Mouse (Mus musculus) NIH3T3 (cell line): Measurements from ENCODE around the gene Rora.

Experiments
- DNase-seq: peaks from one replicate; pipeline ENCODE4 v3.0.0-alpha.2; 2012; ENCODE audit warnings: low read depth

Rora gene

DNA sequence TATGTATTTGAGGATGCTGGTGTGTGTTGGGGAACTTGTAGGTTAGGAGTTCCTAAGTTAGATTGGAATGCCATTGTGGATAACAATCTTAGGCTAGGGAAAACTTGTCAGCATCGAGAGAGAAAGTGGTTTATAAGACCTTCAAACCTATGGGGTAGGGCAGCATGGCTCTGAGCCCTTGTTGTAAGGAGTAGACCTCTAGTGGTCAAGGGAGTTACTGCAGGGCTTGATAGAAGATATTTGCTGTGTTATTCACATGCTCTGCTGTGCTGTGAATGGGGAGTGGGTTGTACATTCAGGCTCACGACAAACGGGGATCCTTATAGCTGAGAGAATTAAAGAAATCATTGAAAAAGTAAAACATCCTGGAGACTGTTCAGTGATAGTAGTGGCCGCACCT lies 35.8 kb downstream of the Rora start:
- DNase-seq: peak; percentile 69

- no peak for DNase-seq
Observed at GRCm38 (mm10) chr9:68694889-68695495, 41.4 kb downstream of the Rora start.

DNA sequence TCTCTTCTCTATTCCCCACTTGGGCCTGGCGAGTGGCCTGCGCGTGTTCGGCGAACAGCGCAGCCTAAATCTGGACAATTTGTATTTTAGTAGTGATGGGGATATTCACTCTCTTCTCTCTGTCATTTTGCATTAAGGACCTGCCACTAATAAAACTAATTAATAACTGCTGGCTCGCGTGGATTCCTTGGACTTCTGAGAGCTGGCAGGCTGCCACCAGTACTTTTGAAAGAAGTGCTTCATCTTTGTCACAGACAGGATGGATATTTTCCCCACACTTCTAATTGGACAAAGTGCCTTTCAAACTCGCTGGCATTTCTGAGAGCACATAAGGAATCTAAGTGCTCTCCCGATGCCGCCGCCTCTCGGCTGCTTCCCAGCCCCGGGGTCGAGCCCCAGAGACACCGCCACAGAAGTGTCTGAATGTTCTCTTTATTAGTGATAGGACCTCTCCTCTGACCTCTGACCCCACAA lies 41.9 kb downstream of the Rora start:
- DNase-seq: no peak

- no peak for DNase-seq
Observed at GRCm38 (mm10) chr9:68696425-68696956, 42.9 kb downstream of the Rora start.

DNA sequence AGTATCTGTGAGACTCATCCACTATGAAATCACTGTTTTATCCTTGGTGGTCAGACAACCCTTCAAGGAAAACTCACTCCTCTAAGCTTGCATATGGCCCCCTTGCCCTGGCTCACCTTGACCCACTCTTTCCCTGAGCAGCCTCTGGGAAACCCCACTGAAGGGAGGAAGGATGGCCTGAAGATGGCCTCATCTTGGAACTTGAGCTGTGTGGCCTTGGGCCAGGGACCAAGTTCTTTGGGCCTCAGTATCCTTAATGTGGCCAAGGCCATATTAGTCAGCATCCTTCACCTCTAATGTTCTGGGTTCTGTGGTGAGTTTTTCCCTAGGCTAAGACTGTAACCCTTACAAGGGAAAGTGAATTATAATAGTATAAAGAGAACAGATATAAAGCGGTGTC lies 45.8 kb downstream of the Rora start:
- no peak for DNase-seq

DNA sequence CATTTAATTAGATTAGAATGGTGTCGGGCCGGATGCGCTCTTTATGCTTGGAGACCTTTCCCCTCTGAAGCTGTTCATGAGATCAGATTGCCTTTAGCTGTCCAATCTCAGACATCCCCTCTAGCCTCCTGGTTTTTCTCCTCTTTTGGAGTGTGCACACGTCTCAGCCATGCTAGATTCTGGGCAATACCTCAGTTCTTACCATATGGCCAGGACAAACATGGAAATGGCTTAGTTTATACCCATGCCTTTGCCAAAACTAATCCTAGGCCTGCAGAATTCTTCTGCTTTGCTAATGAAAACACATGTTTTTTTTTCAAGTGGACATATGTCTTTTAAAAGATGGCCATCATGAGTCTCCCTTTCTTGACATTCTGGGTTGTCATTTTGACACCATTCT lies 46.3 kb downstream of the Rora start:
- DNase-seq: no peak

DNA sequence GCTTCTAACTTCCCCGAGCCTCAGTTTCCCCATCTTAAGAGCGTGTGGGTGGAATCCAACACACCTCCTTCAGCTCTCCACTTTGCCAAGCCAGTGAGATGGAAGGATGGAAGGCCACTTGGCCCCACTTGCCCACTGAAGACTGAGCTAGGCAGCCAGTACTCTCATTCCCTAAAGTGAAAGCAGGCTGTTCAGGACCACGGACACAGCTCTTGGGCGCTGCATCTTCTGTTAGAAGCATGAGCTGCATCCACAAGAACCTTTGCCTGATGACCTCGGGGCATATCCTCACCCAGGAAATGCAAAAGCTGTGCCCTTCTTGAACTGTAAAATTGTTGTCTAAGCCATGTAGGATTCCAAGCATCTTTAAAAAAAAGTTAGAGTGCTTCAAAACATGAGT lies 54.0 kb downstream of the Rora start:
- no peak for DNase-seq

DNA sequence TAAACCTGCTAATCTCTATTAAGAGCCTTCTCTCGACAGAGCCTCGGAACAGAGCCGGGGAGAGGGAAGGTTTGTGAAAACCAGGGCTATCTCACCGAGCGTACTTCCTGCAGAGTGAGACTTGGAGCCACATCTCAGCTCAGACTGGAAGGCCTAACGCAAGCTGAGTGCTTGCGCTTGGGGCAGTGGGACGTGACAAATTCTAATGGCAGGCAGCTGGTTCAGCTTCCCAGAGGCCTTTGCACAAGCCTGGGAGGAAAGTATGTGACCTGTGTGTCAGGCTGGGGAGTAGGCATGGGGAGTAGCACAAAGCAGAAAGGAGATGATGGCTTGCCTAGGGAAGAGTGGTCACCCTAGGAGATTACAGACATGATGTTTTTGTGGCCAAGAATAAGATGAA lies 55.6 kb downstream of the Rora start:
- DNase-seq: no peak

DNA sequence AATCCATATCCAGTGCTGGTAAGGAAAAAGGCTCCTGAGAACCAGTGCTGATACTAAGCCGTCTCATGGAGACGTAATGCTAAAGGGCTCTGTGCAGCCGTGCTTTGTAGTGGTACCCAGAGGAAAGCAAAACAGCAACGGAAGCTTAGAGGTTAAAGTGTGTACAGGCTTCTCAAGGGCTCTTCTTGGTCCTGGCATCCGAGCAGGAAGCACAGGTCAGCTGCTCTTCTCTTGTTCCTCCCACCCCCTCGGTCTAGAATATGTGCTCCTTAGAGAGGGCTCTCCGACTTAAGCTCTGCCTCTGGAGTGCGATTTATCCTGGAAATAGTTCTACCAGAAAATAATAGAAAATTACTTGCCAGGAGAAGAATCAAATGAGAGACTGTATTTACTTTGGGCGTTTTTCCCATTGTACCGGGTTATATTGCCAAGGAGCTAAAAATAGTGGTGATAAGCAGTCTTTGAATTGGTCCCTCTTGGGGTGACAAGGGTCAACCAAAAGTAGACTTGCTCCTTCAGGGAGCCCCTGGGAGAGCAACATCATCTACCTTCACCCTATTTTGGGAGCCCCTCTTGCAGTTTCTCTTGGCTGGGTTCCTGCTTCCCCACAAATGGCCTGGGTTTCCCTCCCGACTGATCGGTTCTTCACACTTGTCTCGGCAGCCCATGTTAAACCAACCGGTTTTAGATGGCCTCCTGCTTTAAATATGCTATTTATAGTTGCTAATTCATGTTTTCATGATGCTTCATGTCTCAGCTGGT lies 57.5 kb downstream of the Rora start:
- DNase-seq: no peak

DNA sequence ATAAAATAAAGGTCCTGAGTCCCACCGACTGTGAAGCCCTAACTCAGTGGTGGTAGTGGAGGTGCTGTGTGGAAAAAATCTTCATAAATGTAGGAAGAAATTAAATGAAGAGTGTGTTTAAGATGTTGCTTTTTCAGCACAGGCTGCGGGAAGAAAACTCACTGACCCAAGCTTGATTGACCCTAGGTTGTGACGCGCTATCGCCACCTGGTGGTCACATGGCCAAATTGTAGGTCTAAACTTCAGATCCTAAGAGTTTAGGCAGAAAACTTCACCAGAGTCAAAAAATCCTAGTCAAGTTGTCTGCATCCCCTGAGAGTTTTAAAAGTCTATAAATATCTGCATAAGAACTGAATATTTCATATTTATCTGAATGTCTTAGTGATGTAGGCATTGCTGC lies 63.4 kb downstream of the Rora start:
- peak; percentile 48 for DNase-seq

- no peak for DNase-seq
Observed at GRCm38 (mm10) chr9:68718427-68718826, 64.8 kb downstream of the Rora start.

DNA sequence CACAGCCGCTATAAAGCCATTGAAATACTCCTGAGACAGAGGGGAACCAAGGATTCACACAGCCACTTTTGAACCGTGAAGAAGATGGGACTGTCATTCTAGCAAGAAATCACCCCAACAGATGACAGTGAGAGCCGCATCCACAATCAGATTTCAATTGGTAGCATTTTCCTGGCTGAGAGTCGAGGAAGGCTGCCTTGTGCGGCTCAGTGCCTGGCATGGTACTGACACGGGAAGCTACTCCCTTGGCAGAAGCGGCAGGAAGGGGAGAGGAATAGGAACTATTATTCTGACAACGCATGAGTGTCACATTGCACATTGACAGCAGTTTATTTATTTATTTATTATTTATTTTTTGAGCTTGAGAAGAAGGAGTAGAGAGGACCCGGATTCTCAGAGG lies 65.7 kb downstream of the Rora start:
- DNase-seq: no peak

GRCm38 (mm10) chr9:68724636-68725285 lies 71.2 kb downstream of the Rora start:
- no peak for DNase-seq

GRCm38 (mm10) chr9:68727166-68727855 lies 73.7 kb downstream of the Rora start:
- DNase-seq: no peak

- peak; percentile 3 for DNase-seq
Observed at GRCm38 (mm10) chr9:68731438-68731837, 77.9 kb downstream of the Rora start.

DNA sequence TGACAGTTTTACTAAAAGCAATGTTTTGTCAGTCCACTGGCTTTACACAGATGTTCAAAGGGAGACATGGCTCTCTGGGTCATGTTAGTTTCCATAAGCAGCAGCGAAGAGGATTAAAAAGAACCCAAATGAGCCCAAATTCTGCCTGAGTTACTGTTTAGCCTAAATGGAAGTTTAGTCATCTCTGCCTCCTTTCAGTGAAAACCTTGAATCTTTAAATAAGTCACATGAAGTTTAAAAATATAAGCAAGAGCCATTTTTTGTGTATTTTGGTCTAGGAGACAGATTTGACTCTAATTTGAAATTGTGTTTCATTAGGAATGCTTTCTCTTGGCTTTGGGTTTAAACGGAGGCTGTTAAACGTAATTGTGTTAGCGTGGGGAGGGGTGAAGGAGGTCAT lies 79.3 kb downstream of the Rora start:
- no peak for DNase-seq

DNA sequence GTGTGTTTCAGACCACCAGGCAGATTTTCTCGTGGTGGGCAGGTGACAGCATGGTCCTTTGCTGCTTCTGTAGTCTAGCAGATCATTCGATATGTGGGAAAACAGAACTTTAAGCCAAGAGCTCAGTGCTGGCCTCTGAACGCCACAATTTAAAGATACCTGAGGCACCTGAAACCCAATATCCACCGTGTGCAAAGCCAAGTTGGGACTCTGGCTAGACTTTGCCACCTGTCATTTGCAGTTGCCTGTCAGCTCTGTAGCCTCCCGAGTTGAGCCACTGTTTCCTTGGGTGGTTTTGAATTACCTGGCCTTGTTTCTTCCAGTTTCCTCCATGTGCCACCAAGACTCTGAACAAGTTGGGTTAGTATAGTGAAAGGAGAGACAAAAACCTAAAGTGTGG lies 82.3 kb downstream of the Rora start:
- DNase-seq: no peak

GRCm38 (mm10) chr9:68737197-68737736 lies 83.7 kb downstream of the Rora start:
- no peak for DNase-seq

DNA sequence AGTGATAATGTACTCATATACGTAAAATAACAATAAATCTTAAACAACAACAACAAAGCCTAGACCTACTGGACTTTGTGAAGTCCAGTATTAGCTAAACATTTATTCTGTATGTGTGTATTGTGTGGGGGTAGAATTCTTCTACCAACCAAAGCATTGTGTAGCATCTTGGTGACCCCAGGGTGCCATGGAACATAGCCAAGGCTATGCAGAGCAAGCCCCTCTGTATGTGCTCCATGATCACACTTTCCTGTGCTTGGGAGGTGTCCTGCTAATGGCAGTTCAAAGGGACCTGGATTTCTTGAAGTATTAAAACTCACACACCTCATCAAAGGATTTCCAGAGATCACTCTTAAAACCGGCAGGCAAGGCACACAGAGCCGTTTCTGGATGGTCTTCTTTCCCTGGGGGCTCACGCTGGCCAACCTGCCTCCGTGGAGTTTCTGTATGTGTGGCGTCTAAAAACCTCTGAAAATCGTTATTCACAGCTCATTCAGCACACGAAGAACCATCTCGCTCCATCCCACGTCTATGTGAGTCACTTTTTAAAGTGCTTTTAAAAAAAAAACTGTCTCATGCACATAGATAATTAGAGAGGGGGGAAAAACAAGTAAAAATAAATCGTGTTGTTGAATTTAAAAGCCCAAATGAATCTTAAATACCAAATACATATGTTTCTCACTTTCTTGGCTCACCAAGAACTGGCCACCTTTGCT lies 92.5 kb downstream of the Rora start:
- DNase-seq: no peak

DNA sequence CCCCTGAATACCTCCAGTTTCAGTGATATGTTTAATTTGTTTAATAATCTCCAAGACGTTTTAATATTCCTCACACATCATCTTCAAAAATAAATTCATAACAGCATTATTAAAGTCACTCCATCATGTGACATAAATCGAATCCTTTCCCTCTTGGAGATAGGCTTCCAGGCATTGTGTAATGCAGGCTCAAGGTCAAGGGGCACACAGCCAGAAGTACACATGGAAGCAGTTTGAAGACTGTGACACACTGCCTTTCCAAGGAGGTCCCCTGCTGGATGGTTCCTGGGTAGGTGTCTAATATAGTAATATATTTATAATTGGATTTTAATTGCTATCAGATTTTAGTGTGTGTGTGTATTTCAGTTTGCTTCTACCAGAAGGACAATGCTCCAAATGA lies 103.4 kb downstream of the Rora start:
- no peak for DNase-seq

DNA sequence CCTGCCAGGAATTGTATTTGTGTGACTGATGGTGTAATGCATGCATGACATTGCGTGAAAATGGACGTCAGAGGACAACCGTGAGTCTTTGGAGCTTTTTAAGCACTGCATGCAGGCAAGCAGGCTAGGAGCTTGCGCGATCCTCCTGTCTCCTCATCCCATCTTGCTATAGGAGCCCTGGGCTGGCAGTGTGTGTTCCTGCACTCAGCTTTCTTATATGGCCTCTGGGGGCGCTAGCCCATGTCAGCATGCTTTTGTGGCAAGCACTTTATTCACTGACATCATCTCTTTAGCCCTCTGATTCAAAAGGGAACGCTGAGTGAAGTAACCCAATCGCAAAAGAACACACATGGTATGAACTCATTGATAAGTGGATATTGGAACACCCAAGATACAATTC lies 105.7 kb downstream of the Rora start:
- peak; percentile 4 for DNase-seq

- no peak for DNase-seq
Observed at GRCm38 (mm10) chr9:68760329-68760728, 106.7 kb downstream of the Rora start.
